Mouse (Mus musculus) E14TG2a.4 (cell line): ENCODE data around the gene Ptprt.

Experiments used
- H3K27me3 ChIP-seq: 2 replicates; pipeline ENCODE4 v1.6.1; 2014; ENCODE audit warnings: low read length, control low read depth; ENCODE audit not compliant: insufficient read depth
- H3K36me3 ChIP-seq: 2 replicates; pipeline ENCODE4 v1.6.1; 2014; ENCODE audit warnings: low read length, control low read depth; ENCODE audit not compliant: insufficient read depth
- H3K4me1 ChIP-seq: replicated peaks from 2 replicates; pipeline ENCODE4 v1.6.1; 2014; ENCODE audit warnings: low read depth, low read length, control low read depth
- H3K4me3 ChIP-seq: replicated peaks from 2 replicates; pipeline ENCODE4 v1.5.1; 2014; ENCODE audit warnings: mild to moderate bottlenecking, low read length
- H3K9me3 ChIP-seq: 2 replicates; pipeline ENCODE4 v1.6.1; 2014; ENCODE audit warnings: low read length, control low read depth
- CTCF ChIP-seq: conservative IDR thresholded peaks from 2 replicates; pipeline ENCODE4 v1.5.1; 2014; ENCODE audit warnings: low read length
- NANOG ChIP-seq: IDR thresholded peaks from 2 replicates; pipeline ENCODE4 v1.6.1; 2014; ENCODE audit warnings: borderline replicate concordance, low read length, mixed read lengths
- POU5F1 ChIP-seq: IDR thresholded peaks from 2 replicates; pipeline ENCODE4 v1.6.1; 2014; ENCODE audit warnings: low read length, borderline replicate concordance

Gene Ptprt

DNA sequence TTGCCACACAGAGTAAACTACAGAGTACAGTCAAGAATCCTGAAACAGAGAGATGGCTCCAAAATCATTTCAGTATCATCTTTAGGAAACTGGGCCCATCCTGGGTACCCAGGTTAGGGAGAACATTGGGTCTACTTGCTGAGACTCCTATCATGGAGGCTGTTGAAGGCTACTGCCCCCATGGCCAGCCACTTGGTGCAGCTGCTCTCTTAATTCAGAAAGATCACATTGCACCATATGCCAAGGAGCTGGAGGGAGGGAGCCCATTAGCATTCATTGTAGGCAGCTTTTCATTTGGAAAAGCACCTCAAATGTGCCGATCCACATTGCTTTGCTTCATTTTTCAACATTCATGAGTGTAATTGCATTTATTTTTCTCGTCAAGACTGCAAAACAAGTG lies 319.1 kb downstream of the Ptprt start:
- H3K36me3 ChIP-seq = no peaks in the 10 kb centered on the region
- H3K9me3 ChIP-seq = no peaks in the 10 kb centered on the region
- no peak overlapping the region for H3K4me3 ChIP-seq
- no peak for TF ChIP-seq NANOG
- no peak for TF ChIP-seq CTCF
- no peak for TF ChIP-seq POU5F1
- no peaks in the 10 kb centered on the region for H3K4me1 ChIP-seq
- no peaks in the 10 kb centered on the region for H3K27me3 ChIP-seq

DNA sequence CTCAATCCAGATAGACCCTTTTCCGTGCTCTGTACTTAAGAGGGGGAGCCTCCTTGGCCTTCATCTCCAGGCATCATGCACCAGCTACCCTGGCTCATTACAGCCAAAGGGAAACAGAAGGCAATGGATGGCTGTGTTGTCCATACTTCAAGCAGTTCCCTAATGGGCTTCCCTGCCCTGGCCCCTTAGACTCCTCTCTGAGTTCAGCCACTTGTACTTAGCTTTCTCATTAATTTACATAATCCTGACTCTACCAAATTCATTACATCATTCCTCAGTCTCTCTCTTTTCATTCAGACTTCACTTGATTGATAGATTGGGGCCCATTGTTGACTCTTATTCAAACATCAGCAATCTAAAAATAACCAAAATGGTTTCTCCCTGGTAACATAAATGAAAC lies 320.7 kb downstream of the Ptprt start:
- Histone ChIP-seq H3K9me3 (no peaks in the 10 kb centered on the region), H3K4me1 (no peaks in the 10 kb centered on the region), H3K4me3 (no peak overlapping the region), H3K27me3 (no peaks in the 10 kb centered on the region), H3K36me3 (no peaks in the 10 kb centered on the region)
- TF ChIP-seq NANOG = no peak
- TF ChIP-seq CTCF = no peak
- TF ChIP-seq POU5F1 = no peak

DNA sequence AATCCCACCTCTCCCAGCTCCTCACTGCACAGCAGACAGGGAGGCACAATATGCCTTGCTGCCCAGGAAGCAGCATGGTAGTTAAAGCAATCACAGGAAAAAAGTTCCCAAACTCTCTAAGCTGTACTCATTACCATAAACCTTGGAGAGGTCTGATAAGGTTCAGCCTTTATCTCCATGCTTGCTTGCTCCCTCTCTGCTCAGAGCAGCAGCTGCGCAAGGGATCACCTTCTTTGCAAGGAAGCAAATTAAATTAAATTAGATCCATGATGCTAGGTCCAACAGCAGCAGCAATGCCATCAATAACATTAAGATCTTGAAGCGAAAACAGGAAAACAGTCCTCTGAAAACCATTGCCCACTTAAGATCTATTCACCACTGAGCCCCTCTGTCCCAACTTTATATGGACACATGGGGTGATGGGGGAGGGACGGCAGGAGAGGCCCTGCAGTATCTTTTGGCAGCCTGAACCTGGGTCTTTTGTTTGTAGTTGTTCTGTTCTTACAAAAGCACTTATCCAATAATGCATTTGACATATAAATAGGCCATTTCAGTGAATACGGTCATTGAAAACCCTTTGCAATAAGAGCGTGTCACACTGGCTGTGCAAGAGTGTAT lies 328.8 kb downstream of the Ptprt start:
- TF ChIP-seq NANOG = no peak
- no peak for TF ChIP-seq POU5F1
- no peak for TF ChIP-seq CTCF

DNA sequence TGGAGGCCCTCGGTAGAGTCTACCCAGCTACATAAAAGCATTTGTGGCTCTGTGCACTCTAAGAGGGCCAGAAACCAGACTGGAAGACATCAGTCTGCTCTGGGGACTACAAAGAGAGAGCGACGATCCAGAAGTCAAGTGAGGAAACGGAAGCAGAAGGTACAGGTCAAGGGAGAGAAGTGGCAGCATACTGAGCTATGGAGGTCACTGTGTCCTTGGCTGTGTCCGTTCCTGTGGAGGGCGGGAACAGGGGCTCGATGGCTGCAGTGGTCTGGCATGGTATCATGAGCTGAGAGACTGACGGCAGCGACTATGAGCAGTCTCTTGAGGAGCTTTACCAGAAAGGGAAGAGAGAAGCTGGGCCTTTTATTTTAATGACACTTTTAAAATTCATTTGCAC lies 331.5 kb downstream of the Ptprt start:
- TF ChIP-seq NANOG = no peak
- no peak for TF ChIP-seq POU5F1
- TF ChIP-seq CTCF = no peak
- Histone ChIP-seq H3K36me3 (no peaks in the 10 kb centered on the region), H3K4me1 (peaks cover 6% of the 10 kb centered on the region), H3K4me3 (no peak overlapping the region), H3K27me3 (no peaks in the 10 kb centered on the region), H3K9me3 (no peaks in the 10 kb centered on the region)

More for the DNA sequence above, 328.8 kb downstream of the Ptprt start:
- no peaks in the 10 kb centered on the region for H3K9me3 ChIP-seq
- H3K4me1 ChIP-seq = no peaks in the 10 kb centered on the region
- no peak overlapping the region for H3K4me3 ChIP-seq
- H3K27me3 ChIP-seq = no peaks in the 10 kb centered on the region
- no peaks in the 10 kb centered on the region for H3K36me3 ChIP-seq

DNA sequence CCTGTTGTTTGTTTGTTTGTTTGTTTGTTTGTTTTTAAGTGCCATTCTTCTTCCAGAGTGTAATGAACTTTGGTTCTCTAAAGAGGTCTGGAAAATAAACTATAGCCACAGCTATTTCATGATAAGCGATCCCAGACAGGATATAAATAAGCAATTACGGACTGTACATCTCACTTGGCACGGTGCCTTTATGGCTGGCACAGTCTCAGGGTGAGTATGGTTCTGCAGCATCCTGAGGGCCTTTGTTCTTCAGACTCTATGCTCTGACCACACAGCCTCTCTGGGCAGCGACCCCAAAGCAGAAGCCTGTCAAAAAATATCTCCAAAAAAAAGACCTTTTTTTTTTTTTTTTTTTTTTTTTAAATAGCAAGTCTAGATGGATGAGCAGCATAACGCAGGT lies 338.5 kb downstream of the Ptprt start:
- Histone ChIP-seq H3K9me3 (peaks cover 8% of the 10 kb centered on the region), H3K36me3 (no peaks in the 10 kb centered on the region), H3K4me1 (peaks cover 6% of the 10 kb centered on the region), H3K4me3 (no peak overlapping the region), H3K27me3 (no peaks in the 10 kb centered on the region)
- no peak for TF ChIP-seq NANOG
- TF ChIP-seq POU5F1 = no peak
- TF ChIP-seq CTCF = no peak

DNA sequence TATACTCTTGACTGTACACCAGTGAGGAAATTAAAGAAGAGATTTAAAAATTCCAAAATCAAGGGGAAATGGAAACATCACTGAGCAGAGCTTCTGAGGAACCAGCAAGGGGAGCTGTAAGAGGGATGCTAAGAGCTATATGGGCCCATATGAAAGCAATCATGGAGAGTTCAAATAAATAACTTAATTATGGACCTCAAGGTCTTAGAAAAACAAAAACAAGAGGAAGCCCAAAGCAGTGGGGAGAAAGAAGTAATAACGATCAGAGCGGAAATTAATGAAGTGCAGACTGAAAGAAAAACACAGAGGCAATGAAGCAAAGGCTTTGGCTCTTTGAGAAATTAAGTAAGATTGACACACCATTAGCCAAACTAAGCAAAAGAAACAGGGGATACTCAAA lies 353.0 kb downstream of the Ptprt start:
- TF ChIP-seq POU5F1 = no peak
- no peak for TF ChIP-seq NANOG
- TF ChIP-seq CTCF = no peak
- no peaks in the 10 kb centered on the region for H3K27me3 ChIP-seq
- H3K4me3 ChIP-seq = no peak overlapping the region
- no peaks in the 10 kb centered on the region for H3K36me3 ChIP-seq
- H3K9me3 ChIP-seq = no peaks in the 10 kb centered on the region
- peaks cover 10% of the 10 kb centered on the region for H3K4me1 ChIP-seq

DNA sequence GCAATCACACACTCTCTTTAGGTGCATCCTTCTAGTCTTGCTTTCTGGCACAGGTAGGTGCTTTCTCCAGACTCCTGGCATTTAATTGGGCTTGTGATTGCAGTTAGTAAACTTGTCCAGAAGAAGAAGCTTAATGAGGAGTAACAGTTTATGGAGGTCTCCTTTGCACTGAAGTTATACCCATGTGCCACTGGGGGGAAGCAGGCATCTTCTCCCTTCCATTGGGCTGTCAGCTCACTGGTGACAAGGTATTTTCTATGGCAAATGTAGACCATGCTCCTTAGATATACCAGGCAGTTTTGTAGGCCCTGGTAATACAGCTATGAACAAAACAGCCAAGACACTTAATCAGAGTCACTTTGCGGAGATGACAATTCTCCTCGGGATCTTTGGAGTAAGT lies 366.9 kb downstream of the Ptprt start:
- Histone ChIP-seq H3K4me3 (no peak overlapping the region), H3K9me3 (peaks cover 9% of the 10 kb centered on the region), H3K4me1 (no peaks in the 10 kb centered on the region), H3K36me3 (no peaks in the 10 kb centered on the region), H3K27me3 (no peaks in the 10 kb centered on the region)
- TF ChIP-seq POU5F1 (no peak), CTCF (no peak), NANOG (no peak)

DNA sequence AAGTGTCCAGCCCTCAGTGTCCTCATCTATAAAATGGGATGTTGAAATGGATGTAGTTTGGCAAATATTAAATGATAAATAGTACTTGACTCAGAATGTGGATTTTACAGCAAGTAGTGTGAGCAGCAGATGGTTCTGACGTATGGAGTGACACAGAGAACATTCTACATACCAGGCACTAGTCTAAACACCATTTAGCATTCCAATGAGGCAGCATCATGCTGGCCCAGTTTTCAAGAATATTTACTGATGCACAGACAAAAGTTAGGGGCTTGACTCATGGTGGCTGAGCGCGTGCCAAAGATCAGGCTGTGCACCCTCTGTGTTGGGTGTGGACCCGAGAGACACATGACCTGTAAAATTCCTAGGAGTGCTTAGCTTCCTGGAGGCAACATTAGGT lies 378.3 kb downstream of the Ptprt start:
- Histone ChIP-seq H3K9me3 (peaks cover 3% of the 10 kb centered on the region), H3K27me3 (no peaks in the 10 kb centered on the region), H3K36me3 (no peaks in the 10 kb centered on the region), H3K4me1 (no peaks in the 10 kb centered on the region), H3K4me3 (no peak overlapping the region)
- TF ChIP-seq CTCF (no peak), NANOG (no peak), POU5F1 (no peak)

DNA sequence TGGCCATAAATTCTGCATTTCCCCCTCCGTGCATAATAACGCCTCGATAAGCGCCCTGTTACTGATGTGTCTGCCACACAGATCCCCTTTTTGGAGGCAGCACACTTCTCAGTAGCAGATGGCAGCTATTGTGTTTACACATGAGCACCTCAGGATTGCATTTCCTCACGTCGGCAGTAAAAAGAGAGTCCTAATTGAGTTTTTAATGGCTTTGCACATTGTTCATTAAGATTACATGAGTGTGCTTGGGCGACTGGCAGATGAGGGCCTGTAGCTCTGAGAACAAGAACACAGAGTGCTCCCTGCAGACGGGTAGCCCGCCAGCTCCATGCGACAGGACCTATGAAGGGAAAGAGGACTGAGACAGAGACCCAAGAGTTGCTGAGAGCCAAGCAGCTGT lies 378.8 kb downstream of the Ptprt start:
- H3K27me3 ChIP-seq = no peaks in the 10 kb centered on the region
- no peaks in the 10 kb centered on the region for H3K4me1 ChIP-seq
- H3K9me3 ChIP-seq = no peaks in the 10 kb centered on the region
- H3K4me3 ChIP-seq = no peak overlapping the region
- TF ChIP-seq POU5F1 (no peak), CTCF (no peak)
- no peaks in the 10 kb centered on the region for H3K36me3 ChIP-seq
